Mouse (Mus musculus) left cerebral cortex, adult 2 months (tissue): ENCODE results near the gene Hcar2. TPM values are rescaled to one million over a fixed set of nuclear protein-coding genes. Genes with fewer than 3 reads are reported as not detected.

ENCODE experiments used
- DNase-seq, 2 experiments: peaks; one replicate each; pipeline ENCODE4 v3.0.0; 2021 to 2022; ENCODE audit warnings: low spot score in 2 of 2, mixed read lengths in 1 of 2; ENCODE audit errors: extremely low spot score in 1 of 2
- H3K27ac ChIP-seq: fragments of 200-600 bp; 2 replicates; pipeline ENCODE4 v1.8.1; 2022
- H3K4me3 ChIP-seq: fragments of 200-600 bp; 2 replicates; pipeline ENCODE4 v1.8.1; 2022
- CTCF ChIP-seq: fragments of 200-600 bp; IDR thresholded peaks from 2 replicates; pipeline ENCODE4 v1.8.1; 2022; ENCODE audit warnings: antibody characterized with exemption, mild to moderate bottlenecking, moderate library complexity
- intact Hi-C: fragments of 180-260 bp; cut with DNase I; formaldehyde crosslinking; loops from one replicate; pipeline ENCODE4 v1.15.1; 2025
- total RNA-seq, 2 experiments: library from RNA; stranded (reverse); gene quantifications; 2 replicates each; pipeline ENCODE4 v1.2.3; 2021

The Hcar2 gene
- total RNA-seq, 2 experiments from 2014 or later: not detected

DNA sequence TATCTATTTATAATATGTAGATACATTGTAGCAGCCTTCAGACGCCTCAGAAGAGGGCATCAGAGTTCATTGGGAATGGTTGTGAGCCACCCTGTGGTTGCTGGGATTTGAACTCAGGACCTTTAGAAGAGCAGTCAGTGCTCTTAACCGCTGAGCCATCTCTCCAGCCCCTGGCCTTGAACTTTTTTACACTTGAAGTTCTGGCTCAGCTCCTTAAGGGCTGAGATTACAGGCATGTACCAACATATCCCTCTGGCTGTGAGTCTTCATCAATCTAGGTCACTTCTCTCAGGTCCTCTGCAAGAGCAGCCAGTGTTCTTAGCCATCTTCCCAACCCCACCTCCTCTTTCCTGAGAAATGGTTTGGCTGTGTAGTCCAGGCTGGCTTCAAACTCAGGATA lies 25.0 kb upstream of the Hcar2 start:
- DNase-seq: no peak
- TF ChIP-seq CTCF: no peak
- no peak overlapping the region for H3K27ac ChIP-seq
- intact Hi-C loops: no loop called here
- H3K4me3 ChIP-seq: no peak overlapping the region

DNA sequence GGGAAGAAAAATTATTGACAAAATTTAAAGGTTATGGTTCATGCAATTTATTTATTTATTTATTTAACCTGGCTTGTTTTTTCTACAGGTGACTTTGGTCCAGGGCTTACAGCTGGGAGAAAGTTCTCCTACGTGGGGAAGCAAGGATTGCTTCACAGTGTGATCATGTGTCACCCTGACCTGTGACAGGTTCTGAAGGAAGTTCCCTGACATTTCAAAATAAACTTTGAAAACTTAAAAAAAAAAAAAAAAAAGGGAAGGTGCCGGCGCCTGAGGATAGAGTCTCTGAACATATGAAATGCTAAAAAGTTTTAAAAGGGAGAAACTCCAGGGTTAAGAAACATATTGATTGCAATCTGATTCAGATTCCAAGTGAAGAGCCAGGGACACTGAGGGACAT lies 21.1 kb upstream of the Hcar2 start:
- H3K27ac ChIP-seq: no peak overlapping the region
- no peak overlapping the region for H3K4me3 ChIP-seq
- no peak for DNase-seq
- intact Hi-C loops: no loop called here
- no peak for TF ChIP-seq CTCF

DNA sequence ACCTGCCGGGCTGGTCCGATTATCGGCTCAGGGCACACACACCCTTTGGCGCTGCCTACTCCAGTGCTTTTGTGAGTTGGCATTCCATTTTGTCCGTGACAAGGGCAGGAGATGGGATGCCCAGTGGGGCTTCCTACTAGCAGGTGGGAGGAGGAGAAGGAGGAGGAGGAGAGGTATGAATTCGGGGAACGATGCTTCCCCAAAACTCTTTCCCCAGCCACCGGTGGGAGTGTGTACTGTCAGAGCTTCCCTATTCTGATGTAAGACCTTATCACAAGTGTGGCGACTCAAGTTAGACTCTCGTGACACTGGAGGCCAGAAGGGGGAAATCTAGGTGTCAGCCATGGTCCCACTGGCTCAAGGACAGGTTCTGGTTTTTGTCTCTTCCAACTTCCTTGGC lies 19.0 kb upstream of the Hcar2 start:
- intact Hi-C loops: no loop called here
- Histone ChIP-seq H3K4me3 (no peak overlapping the region), H3K27ac (no peak overlapping the region)
- TF ChIP-seq CTCF: no peak
- no peak for DNase-seq

DNA sequence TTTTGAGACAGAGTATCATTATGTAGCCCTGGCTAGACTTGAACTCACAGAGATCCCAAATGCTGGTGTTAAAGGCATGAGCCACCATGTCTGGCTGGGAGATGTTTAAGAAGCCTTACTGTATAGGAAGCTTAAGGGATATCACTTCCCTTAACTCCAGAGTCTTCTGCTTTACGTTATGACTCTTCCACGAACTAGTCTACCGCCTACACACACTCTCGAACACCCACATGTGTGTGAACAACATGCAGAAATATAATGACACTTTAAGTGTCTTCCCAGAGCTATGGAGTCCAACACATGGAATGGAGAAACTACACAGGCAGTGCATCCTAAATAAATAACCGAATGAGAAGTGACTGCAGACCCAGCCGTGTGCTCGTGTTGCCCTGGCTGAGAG lies 18.6 kb upstream of the Hcar2 start:
- no peak overlapping the region for H3K27ac ChIP-seq
- intact Hi-C loops: no loop called here
- H3K4me3 ChIP-seq: no peak overlapping the region
- DNase-seq: no peak
- no peak for TF ChIP-seq CTCF

DNA sequence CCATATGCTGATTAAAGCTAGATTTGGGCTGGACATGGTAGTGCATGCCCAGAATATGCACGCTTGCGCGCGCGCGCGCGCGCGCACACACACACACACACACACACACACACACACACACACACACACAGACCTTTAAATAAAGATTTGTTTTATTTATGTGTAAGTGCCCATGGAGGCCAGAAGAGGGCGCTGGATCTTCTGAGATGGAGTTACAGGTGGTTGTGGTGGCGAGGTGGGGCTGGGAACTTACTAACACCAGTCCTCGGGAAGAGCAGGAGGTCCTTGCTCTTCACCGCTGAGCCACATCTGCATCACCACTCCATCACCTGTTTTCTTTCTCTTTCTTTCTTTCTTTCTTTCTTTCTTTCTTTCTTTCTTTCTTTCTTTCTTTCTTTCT lies 15.5 kb upstream of the Hcar2 start:
- peak; percentile 9 for TF ChIP-seq CTCF
- Histone ChIP-seq H3K27ac (no peak overlapping the region), H3K4me3 (no peak overlapping the region)
- no peak for DNase-seq
- intact Hi-C loops: no loop called here

DNA sequence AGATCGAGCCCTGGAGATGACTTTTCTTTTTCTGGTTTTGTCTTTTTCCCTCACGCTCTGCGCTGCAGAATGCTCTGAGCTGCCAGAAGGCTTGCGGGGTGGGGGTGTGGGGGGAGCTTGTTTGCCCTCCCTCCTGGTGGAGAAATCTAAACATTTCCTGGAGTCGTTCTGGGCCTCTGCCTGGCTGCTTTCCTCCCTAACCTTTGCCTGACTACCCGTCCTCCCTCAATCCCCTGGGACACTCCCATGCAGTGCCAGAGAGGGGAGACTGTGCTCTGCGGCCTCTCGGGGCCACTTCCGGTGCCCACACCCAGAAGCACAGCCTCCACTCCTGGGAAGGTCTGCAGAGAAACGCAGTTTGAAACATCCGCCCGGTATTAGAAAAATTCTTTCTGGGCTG lies 14.6 kb upstream of the Hcar2 start, which contains the start of gene Hcar1:
Gene Hcar1 (minus strand): TSS at position 93 of the 400 bp plus-strand sequence.
- H3K4me3 ChIP-seq: peak within 1 kb of the TSS; percentile 15; the same call in 1 of the 2 replicates
- no peak for DNase-seq
- no peak for TF ChIP-seq CTCF
- intact Hi-C loops: no loop called here
- H3K27ac ChIP-seq: no peak within 1 kb of the TSS

DNA sequence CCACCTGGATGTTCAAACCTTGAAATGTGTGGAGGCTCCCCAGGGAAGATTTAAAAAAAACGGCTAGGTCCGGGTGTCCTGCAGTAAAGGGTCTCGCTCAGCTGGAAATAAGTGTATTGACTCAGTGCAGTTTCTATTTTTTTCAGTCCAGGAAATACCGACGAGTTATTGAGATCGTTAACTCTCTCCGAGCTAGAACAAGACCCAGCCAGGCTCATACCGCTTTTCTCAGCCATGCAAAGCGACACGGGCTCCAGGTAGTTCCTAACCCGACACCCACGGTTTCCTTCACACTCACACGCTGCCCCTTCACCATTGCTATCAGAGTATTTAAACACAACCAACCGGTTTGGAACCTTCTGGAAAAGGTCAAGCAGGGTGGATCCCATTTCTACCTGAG lies 12.8 kb upstream of the Hcar2 start:
- Histone ChIP-seq H3K4me3 (no peak overlapping the region), H3K27ac (no peak overlapping the region)
- DNase-seq: no peak
- intact Hi-C loops: no loop called here
- TF ChIP-seq CTCF: no peak

DNA sequence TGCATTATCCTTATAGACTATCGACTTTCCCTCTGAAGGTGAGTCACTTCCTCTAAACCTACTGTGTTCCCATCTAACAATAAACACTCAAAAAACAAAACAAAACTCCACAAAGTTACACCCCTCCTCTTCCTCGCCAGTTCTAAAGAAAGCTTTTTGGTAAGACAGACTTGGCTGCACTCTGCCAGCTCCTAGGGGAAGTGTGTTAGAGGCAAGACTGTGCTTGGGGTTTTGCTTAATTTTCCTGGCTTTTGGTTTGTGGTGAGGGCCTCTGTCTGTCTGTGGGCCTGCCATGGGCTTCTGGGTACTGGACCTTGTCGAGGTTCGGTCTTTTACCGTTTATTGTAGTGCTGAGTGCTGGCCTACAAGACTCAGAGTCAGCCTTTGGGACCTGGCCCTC lies 8.9 kb upstream of the Hcar2 start:
- intact Hi-C loops: loop anchor here (5.0 kb wide), 1 partner anchor 77 kb away; no protein-coding TSS in a partner anchor
- DNase-seq: no peak
- no peak for TF ChIP-seq CTCF
- no peak overlapping the region for H3K4me3 ChIP-seq
- H3K27ac ChIP-seq: no peak overlapping the region

DNA sequence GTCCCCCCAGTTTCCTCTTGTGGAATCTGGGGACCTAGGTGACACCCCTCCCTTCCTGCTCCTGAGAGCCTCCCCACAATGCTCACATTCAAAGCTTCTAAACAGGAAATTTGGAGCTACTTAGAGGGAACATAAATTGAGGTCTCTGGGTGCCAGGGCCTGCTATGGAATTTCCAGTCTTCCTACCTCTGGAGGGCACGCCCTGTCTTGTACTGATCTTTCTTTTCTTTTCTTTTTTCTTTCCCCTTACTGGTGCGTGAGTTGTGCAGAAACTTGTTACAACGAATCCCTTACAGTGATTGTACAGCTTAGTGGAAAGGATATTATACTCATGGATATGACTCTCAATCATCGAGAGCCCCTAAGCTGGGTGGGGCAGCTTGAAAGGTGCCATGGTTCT lies 4.3 kb upstream of the Hcar2 start:
- Histone ChIP-seq H3K4me3 (no peak overlapping the region), H3K27ac (no peak overlapping the region)
- no peak for DNase-seq
- intact Hi-C loops: loop anchor here (5.0 kb wide), 1 partner anchor 72 kb away; no protein-coding TSS in a partner anchor
- no peak for TF ChIP-seq CTCF

DNA sequence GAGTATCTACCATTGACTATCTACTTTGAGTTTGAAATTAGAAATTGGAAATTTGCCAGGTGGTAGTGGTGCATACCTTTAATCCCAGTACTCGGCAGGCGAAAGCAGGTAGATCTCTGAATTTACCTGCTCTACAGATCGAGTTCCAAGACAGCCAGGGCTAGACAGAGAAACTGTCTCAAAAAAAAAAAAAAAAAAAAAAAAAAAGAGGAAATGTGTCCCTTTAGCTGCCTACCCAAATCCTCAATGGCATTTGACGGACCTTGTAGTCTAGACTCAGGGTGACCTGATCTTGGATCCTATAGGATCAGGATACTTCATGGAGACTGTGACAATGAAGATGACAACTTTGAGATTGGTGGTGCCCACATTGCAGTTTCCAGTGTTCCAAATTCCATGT lies 1.2 kb upstream of the Hcar2 start:
- TF ChIP-seq CTCF: no peak

DNA sequence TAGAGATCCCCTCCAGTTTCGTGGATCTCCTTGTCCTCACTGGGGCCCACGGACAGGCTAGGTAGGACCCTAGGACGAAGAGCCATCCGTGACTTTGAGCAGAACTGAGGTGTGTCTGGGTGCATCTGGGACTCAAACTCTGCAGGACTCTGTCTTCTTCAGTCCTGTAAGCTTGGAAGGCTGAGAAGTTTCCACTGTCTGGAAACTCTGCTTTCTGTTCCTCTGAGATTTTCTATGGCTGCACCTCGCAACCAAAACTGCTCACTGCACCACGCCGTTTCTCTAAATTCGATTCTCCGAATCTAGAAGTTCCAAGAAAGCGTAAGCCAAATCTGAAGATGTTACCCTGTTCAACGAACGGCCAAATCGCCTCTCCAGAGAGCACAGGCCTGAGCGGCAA lies 1.4 kb downstream of the Hcar2 start:
- no peak overlapping the region for H3K4me3 ChIP-seq
- peak overlapping the region; percentile 36 for H3K27ac ChIP-seq
- intact Hi-C loops: no loop called here
- TF ChIP-seq CTCF: no peak
- DNase-seq: no peak

More for the DNA sequence above, 1.2 kb upstream of the Hcar2 start:
- intact Hi-C loops: no loop called here
- Histone ChIP-seq H3K27ac (no peak overlapping the region), H3K4me3 (no peak overlapping the region)
- no peak for DNase-seq

DNA sequence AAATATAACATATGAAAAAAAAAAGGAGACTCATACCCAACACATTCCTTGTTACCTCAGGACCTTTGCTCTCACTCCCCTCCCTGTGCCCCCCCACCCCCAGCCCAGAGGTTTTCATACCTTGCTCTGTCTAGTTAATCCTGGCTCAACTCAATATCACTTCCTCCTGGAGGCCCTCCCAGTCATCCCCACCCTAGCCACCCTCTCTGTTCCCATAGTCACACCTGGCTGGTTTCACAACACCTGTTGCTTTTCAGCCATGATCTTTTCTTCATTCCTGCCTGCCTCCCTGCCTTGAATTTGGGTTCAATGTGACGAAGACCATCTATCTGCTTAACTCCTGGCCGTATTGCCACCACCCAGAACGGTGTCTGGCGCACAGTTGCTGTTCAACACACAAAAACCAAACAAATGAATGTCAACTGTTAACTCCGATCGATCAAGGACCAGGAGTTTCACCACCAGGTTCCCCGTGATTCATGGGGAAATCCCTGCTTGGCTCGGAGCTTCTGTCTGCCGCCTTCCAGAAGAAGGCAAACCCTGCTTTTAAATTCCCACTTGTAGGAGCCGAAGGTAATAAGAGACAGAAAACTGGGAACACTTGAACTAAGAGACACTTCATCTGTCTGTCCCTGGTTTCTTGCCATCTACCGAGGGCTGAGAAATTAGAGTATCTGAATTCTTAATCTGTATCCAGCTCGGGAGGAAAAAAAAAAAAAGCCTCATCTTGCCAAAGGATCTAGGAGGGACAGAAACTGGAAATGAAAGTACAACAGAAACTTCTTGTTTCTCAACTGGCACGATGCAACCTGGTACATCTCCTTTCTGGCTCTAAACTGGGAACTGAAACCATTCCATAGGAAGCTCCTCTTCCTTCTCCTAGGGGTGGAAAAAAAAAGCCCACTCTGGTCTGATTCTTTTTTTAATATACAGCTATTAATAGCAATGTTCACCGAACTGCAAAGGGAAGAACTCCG lies 2.6 kb downstream of the Hcar2 start:
- no peak for TF ChIP-seq CTCF

DNA sequence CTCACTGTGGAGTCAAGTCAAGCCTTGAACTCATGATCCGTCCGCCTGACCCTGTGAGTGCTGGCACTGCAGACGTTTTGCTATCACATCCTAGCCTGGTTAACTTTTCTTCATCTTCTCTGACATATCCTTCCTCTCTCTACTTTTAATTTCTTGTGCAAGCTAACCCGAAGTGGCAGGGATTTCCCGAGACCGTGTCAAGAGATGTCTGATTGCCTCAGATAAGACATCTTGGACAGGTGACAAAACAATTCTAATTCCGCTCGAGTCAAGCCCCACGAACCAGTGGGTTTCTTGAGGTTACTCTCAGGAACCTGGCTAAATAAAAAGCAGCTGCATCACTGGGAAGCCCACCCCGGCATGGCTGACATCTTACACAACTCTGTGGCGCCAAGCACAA lies 6.5 kb downstream of the Hcar2 start:
- intact Hi-C loops: no loop called here
- DNase-seq: no peak
- no peak for TF ChIP-seq CTCF
- H3K4me3 ChIP-seq: no peak overlapping the region
- H3K27ac ChIP-seq: no peak overlapping the region

More for the DNA sequence above, 2.6 kb downstream of the Hcar2 start:
- DNase-seq: no peak
- intact Hi-C loops: no loop called here
- peak overlapping the region; percentile 11; the same call in 1 of the 2 replicates for H3K4me3 ChIP-seq
- H3K27ac ChIP-seq: no peak overlapping the region
